Mouse (Mus musculus) spleen, postnatal 4 days (tissue): ENCODE measurements at regions not wholly inside any gene's neighbourhood (a gene's known extent, or its start where the extent isn't known, plus 50 kb on each side); places are given as distances from the start of the nearest gene placed in this dataset.

ENCODE experiments used
- DNase-seq, 2 experiments: peaks; one replicate each; pipeline ENCODE4 v3.0.0; 2022; ENCODE audit warnings: low spot score in 2 of 2

DNA sequence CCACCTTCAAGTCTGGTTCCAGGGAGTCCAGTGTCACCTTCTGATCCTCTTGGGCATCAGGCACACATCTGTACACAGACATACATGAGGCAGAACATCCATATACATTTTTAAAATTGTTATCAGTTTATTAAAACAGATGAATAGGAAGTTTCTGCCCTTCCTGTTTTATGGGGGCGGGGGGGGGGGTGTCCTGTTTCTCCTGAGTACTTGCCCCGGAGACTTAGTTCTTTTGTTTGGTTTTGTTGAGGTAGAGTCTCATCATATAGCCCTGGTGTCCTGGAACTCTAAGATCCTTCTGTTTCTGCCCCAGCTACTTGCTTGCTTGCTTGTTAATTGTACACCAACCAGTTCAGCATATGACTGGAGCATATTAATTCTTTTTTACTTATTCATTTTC is 85.0 kb upstream of the Xpo1 start:
- DNase-seq, result no peak

- no peak for DNase-seq
These were observed 84.1 kb upstream of the Xpo1 start for GRCm38 (mm10) chr11:23171760-23172159.

GRCm38 (mm10) chr11:23181647-23182046 is 74.2 kb upstream of the Xpo1 start:
- no peak for DNase-seq

DNA sequence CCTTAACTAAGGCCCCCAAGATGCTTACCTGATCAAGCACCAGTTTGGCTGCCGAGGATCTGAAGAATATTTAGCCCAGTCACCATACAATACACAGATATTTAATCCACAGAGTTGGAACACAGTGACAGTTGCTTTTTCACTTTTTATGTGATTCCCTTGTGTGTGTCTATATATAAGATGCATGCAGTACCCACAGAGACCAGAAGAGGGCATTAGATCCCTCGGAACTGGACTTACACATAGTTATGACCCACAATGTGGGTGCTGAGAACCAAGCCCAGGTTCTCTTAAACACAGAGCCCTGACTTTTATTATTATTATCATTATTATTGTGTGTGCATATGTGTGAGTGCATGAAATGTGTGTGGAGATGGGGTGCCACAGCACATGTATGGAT is 70.6 kb upstream of the Xpo1 start:
- DNase-seq, result no peak

- DNase-seq, result no peak
These were observed 54.0 kb upstream of the Xpo1 start for GRCm38 (mm10) chr11:23201701-23202449.

- no peak for DNase-seq
These were observed 52.3 kb upstream of the Xpo1 start for GRCm38 (mm10) chr11:23203566-23203965.

DNA sequence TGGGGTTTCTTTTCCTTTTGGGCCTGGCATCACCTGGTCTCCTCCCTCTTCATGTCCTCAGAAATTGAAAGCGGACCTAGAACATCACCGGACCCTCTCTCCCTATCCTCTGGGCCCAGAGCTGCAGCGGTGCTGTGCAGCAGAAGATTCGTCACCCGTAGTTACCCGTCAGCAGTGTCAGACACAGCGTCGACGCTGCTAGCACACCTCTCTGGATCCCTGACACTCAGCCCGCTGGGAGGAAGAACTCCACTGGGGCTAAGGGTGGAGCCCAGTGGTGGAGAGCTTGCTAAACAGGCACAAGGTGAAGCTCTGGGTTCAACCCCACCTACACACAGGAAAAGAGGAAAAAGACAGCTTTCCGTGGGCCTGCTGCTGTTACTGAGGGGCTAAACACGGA is 51.8 kb upstream of the Xpo1 start:
- DNase-seq, result no peak
